Mouse (Mus musculus) heart, adult 8-10 months (tissue): Measurements from ENCODE around the gene Taf1b. TPM values are rescaled to one million over a fixed set of nuclear protein-coding genes. Genes with fewer than 3 reads are reported as not detected.
"Not testable (repeated sequence)": the region's sequence is repeated elsewhere in the genome, so short reads cannot be mapped to it uniquely, and the experiment has no call there.

Experiments
- DNase-seq: peaks from one replicate; pipeline ENCODE4 v3.0.0; 2022; ENCODE audit warnings: low spot score
- total RNA-seq, 4 experiments: library from RNA; stranded (reverse); gene quantifications; 2 replicates each; pipeline ENCODE4 v1.2.4; 2022

Taf1b gene
- 10 to 100 TPM in 2 of 4 experiments, 1 to 10 TPM in 2; 9.7 to 13.3 (median 10.0) TPM for total RNA-seq

GRCm38 (mm10) chr12:24498150-24498840 is at the start of gene Taf1b:
Gene Taf1b, plus strand, starts transcription at chr12:24498359.
- DNase-seq: peak; percentile 74

DNA sequence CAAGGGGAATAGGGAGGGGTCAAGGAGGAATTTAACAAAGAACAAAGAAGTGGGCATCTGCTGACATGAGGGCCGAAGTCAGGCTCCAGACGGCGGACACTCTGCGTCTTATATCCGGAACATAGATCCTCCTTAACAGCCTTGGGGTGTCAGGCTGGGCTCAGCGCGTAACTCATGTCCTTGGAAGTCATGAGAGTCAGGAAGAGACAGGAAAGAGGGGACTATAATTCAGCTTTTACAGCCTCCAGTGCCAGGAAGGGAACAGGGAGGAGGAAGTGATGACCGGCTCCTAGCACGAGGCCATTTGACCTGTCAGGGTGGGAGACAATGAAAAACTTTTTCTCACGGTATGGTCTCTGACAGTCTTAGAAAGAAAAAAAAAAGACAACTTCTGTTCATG is 37.8 kb upstream of the Taf1b start:
- no peak for DNase-seq

DNA sequence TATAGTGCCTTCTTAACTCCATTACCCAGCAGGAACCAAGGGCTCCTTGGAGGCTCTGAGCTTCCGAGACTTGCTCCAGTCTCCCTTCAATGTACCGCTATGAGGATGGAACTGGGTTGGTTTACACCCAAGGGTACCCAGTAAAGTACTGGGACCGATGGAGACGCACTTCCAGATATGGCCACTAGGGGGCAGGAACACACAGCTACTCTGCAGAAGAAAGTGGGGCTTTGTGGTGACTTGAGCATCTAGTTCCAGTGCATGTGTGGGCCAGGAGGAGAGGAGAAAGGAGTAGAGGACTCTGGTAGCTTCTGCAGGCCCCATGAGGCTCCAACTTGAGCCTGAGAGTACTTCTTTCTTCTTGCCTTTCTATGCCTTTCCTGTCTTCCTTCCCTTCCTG is 36.0 kb upstream of the Taf1b start:
- DNase-seq: not testable (repeated sequence)

DNA sequence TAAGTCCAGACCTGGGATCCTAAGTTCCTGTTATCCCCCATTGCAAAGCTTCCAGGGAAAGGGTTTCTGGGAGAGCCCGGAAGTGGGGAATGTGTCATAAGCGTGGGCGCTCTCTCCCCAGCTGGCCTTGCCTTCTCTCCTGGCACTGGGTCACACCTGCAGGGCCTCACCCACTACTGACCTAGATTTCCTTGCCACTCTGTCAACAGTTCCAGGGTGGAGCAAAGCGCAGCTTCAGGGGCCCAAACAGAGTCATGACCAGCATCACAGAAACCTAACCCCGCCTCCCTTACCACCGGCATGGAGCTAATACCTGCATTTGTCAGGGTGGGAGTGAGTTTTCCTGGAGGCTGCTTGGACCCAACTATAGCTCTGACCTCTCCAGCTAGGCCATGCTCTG is 34.7 kb upstream of the Taf1b start:
- DNase-seq: not testable (repeated sequence)

DNA sequence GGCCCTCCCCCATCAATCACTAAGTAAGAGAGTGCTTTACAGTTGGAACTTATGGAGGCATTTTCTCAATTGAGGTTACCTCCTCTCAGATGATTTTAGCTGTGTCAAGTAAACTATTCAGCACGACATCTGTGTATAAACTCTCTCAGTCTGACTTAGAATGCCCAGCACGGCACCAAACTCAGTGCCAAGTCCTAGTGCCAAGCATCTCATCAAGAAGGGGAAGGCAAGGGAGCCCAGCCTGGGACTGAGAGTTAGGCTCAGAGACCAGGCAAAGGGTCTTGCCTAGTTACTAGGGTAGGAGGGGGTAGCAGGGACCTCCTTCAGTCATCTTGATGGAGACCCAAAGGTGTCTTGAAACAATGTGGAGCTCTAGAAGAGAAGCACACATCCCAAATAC is 29.2 kb upstream of the Taf1b start:
- no peak for DNase-seq

- DNase-seq: peak; percentile 45
These were observed 27.2 kb upstream of the Taf1b start for GRCm38 (mm10) chr12:24470943-24471342.

GRCm38 (mm10) chr12:24473221-24473620 is 24.9 kb upstream of the Taf1b start:
- no peak for DNase-seq

GRCm38 (mm10) chr12:24484930-24485329 is 13.2 kb upstream of the Taf1b start:
- DNase-seq: no peak

- no peak for DNase-seq
These were observed 11.3 kb upstream of the Taf1b start for GRCm38 (mm10) chr12:24486882-24487281.

GRCm38 (mm10) chr12:24492507-24492906 is 5.7 kb upstream of the Taf1b start:
- DNase-seq: not testable (repeated sequence)

DNA sequence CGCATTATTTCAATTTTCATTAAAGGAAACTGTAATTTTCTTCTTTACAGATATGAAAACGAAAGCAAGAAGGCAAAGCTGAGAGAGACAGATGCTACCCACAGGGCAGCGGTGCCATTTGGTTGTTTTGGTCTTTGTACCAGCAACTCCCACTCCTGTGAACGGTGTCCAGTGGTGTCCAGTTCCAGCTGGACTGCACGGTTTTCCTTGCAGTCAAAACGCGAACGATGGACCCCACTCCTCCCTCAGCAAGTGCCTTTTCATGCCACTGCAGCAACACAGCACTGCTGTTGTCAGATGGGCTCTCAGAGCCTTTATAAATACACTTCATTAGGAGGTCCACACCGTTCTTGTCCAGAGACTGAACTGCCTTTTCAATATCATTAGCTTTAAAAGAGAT is 5.1 kb upstream of the Taf1b start:
- no peak for DNase-seq

DNA sequence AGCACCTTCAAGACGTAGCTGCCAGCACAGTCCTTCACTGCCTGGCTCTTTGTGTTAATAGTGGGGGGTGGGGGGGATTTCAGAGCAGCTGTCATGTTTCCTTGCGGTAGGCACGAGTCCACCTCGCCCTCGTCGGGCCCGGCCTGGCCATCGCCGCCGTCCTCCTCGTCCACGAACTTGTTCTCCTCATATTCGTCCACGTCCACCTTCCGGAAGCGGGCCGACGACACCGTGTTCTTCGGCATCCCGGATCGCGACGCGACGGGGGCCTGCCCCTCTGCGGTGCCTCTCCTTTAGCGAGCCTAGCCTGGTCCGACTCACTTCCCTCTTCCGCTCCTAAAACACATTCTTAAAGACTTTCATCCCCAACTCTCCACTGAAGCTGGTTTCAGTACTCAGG is 4.7 kb upstream of the Taf1b start:
- DNase-seq: no peak

DNA sequence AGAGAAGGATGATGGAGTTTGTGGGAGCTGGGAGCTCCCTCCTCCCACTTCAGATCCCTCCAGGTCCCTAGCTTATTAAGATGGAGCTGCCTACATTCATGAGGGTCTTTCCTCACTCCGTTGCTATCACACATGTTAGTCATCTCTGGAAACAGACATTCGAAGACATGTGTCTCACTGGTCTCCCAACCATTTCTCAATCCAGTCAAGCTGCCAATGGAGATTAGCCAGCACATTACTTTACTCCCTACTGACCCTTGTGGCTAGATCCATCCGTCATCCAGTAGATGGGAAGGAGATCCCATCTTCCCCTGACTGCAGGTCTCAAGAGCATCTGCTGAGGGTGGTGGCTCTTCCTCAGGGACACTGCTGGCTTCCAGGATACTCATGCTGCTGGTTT is 3.4 kb upstream of the Taf1b start:
- DNase-seq: not testable (repeated sequence)

DNA sequence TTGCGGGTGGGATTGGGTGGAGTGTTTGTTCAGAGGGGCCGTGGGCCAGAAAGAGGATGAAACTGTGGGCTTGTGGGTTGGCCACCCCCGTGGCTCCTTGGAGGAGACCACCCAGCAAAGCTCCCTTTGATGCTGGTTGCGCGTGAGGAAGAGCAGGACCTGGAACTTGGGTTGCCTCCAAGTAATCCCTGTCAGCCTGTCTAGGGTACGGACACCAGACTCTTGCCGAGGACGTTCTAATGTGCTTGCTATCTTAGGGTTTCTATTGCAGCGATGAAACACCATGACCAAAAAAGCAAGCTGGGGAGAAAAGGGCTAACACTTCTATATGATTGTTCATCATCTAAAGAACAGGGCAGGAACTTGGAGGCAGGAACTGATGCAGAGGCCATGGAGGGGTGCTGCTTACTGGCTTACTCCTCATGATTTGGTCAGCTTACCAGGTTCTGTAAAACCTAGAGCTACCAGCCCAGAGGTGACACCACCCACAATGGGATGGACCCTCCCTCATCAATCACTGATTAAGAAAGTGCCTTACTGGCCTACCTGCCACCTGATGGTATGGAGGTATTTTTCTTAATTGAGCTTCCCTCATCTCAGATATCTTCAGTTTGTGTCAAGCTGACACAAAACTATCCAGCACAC is 804 bp downstream of the Taf1b start:
- DNase-seq: not testable (repeated sequence)

- no peak for DNase-seq
These were observed 19.0 kb downstream of the Taf1b start for GRCm38 (mm10) chr12:24517118-24517517.

GRCm38 (mm10) chr12:24521076-24521475 is 22.9 kb downstream of the Taf1b start:
- no peak for DNase-seq

DNA sequence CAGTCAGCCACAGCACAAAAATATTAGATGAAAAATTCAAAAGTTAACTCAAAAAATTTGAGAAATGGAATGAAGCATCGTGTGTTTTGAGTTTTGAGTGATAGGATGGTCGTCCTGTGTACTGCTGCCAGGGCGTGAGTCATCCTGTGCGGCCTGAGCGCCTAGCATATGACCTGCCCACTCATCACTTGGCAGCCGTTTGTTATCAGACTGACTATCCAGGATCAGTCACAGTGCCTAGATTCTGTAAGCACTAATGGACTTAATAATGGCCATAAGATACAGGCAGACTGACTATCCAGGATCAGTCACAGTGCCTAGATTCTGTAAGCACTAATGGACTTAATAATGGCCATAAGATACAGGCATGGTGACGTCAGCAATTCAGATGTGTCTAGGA is 26.9 kb downstream of the Taf1b start:
- not testable (repeated sequence) for DNase-seq

- peak; percentile 13 for DNase-seq
These were observed 38.2 kb downstream of the Taf1b start for GRCm38 (mm10) chr12:24536390-24536789.

DNA sequence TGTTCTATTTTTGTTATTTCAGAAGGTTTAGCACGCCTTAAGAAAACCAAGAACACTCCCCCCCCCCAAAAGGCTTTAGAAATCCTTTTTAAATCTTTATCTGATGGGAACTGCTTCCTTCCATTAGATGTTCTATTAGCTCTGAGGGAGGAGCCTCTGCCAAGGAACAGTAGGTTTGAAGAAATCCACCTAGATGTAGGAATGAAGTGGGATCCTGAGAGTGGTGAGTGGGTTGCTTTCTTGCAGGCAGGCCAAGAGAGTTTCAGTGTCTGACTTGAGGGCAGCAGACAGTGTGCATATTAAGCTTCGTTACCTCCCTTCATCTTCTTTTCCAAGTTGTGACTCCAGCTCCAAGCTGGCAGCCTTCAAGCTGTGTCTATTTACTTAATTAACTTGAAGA is 39.0 kb downstream of the Taf1b start:
- DNase-seq: no peak

GRCm38 (mm10) chr12:24537965-24538364 is 39.8 kb downstream of the Taf1b start:
- DNase-seq: peak; percentile 4

GRCm38 (mm10) chr12:24541426-24542154 is 43.4 kb downstream of the Taf1b start:
- no peak for DNase-seq

DNA sequence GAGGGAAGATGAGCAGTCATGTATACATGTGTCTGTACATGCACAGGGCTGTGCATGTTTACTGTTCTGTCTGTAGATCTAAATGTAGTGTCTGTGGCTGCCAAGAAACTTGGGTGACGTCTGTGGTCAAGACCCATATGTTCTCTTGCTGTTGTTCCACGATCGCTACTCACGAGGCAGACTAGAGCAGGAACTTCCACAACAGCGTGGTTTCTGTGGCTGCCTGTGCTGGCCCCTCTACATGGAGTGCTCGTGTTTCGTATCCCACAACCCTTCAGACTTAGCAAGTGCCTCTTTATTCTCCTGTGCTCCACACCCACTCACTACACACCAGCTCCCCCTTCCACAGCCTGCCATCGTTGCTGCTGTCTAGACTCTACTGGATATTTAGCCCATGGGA is 49.5 kb downstream of the Taf1b start:
- DNase-seq: no peak

GRCm38 (mm10) chr12:24548885-24549284 is 50.7 kb downstream of the Taf1b start:
- no peak for DNase-seq
